Mouse (Mus musculus) forebrain, embryonic 13.5 days (tissue): Measurements from ENCODE around the gene Lpp. TPM values are rescaled to one million over a fixed set of nuclear protein-coding genes. Genes with fewer than 3 reads are reported as not detected.
A peak's percentile ranks its signal among the peaks of the same experiment; 100 is the strongest.

Experiments used
- ATAC-seq: fragments of 200-750 bp; cut with Nextera tagmentation; 2 replicates; pipeline ENCODE4 v1.8.0; 2017
- H3K27ac ChIP-seq: fragments of 300-500 bp; sonication (generic); 2 replicates; pipeline ENCODE4 v1.5.1; 2015; ENCODE audit warnings: inconsistent platforms, mild to moderate bottlenecking, moderate library complexity
- H3K27me3 ChIP-seq: fragments of 300-500 bp; sonication (generic); 2 replicates; pipeline ENCODE4 v1.6.1; 2015; ENCODE audit warnings: mild to moderate bottlenecking, inconsistent platforms
- H3K36me3 ChIP-seq: fragments of 300-500 bp; sonication (generic); 2 replicates; pipeline ENCODE4 v1.6.1; 2015; ENCODE audit warnings: mild to moderate bottlenecking, inconsistent platforms; ENCODE audit not compliant: poor library complexity, severe bottlenecking
- H3K4me1 ChIP-seq: fragments of 300-500 bp; sonication (generic); 2 replicates; pipeline ENCODE4 v1.6.1; 2015; ENCODE audit warnings: inconsistent platforms
- H3K4me2 ChIP-seq: fragments of 300-500 bp; sonication (generic); 2 replicates; pipeline ENCODE4 v1.6.1; 2015; ENCODE audit warnings: inconsistent platforms, mild to moderate bottlenecking, moderate library complexity
- H3K4me3 ChIP-seq: fragments of 300-500 bp; sonication (generic); 2 replicates; pipeline ENCODE4 v1.5.1; 2015; ENCODE audit warnings: mild to moderate bottlenecking, inconsistent platforms
- H3K9ac ChIP-seq: fragments of 300-500 bp; sonication (generic); 2 replicates; pipeline ENCODE4 v1.6.1; 2015; ENCODE audit warnings: mild to moderate bottlenecking, inconsistent platforms
- H3K9me3 ChIP-seq: fragments of 300-500 bp; sonication (generic); replicated peaks from 2 replicates; pipeline ENCODE4 v1.6.1; 2016; ENCODE audit warnings: inconsistent platforms
- WGBS: fragments of 180-500 bp; shearing (Covaris S2); methylation state at CpG from one replicate; pipeline ENCODE4 v1.1.7; 2015; 5-methylcytosine and 5-hydroxymethylcytosine counted together
- polyA plus RNA-seq: library from polyadenylated mRNA; unstranded; fragments of >200 nt; fragmentation: Nextera tagmentation; extraction: Ambion mirVana; gene quantifications from 2 replicates; pipeline ENCODE4 v1.2.1, GENCODE M21; 2015

The Lpp gene
- polyA plus RNA-seq, 1 experiment from 2014 or later = 9.4 TPM

DNA sequence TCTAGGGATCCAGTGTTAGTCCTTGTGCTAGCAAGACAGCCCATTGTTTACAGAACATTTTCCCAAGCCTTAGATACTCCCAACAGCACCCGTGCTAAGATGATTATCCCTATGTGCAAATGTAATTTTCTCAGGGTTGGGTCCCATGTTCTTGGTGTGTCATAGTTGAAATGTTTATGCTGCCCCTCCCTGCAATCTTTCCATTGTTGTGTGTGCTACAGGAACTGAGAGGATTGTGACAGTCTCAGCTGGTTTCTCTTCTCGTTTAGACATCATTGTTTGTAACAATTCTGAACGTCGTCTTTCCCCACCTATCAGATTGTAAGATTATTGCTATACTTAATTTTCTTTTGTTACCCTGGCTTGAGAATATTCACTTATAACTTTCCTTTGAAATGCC is 200.2 kb downstream of the Lpp start:
- ATAC-seq = no peak
- Histone ChIP-seq H3K9ac (no peak overlapping the region), H3K27ac (no peak overlapping the region), H3K4me3 (no peak overlapping the region), H3K4me2 (no peak overlapping the region), H3K36me3 (no peaks in the 10 kb centered on the region), H3K27me3 (no peaks in the 10 kb centered on the region), H3K4me1 (no peaks in the 10 kb centered on the region), H3K9me3 (no peaks in the 10 kb centered on the region)
- WGBS = 84% methylated on average over 4 of the region's 4 CpGs

DNA sequence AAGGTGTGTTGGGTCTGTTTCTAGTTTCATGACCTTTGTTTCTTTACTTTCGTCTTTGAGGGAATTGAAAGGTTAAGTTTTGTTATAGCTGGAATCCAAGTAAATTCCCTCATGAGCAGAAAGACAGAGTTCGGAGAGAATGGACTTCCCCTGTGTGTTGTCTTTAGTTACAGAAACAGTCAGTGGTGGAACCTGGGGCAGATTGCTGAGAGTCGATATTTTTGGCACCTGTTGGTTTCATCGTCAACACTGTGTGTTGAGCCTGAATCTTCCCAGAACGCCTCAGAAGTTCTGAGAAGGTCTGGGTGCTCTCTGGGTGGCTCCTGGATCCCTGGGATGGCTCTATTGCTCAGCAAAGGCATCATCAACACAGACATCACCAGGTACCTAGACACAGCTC is 201.2 kb downstream of the Lpp start:
- Histone ChIP-seq H3K9me3 (no peaks in the 10 kb centered on the region), H3K4me3 (no peak overlapping the region), H3K4me2 (no peak overlapping the region), H3K36me3 (no peaks in the 10 kb centered on the region), H3K27me3 (no peaks in the 10 kb centered on the region), H3K4me1 (no peaks in the 10 kb centered on the region), H3K27ac (no peak overlapping the region), H3K9ac (no peak overlapping the region)
- WGBS = 88% methylated on average over 5 of the region's 5 CpGs
- no peak for ATAC-seq

DNA sequence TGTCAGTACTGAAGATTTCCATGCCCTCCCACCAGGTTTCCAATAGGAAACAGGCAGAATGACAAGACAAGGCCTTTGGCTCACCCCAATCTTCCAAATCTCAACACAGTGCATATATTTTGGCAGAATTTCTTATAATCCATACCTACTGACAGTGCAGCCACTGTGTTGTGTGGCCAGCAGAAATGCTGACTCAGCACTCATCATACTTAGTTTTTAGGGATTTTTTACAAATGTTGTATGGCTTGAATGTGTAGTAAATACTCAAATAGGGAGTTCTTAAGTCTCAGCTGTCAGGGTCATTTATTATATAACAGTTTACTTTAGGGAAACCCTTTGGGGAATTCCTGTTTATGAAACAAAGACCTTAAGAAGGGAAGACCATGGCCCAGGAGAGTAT is 202.2 kb downstream of the Lpp start:
- no peaks in the 10 kb centered on the region for H3K36me3 ChIP-seq
- no peaks in the 10 kb centered on the region for H3K9me3 ChIP-seq
- no peaks in the 10 kb centered on the region; the same call in 1 of the 2 replicates for H3K4me1 ChIP-seq
- no peak overlapping the region for H3K27ac ChIP-seq
- no peaks in the 10 kb centered on the region for H3K27me3 ChIP-seq
- no peak overlapping the region for H3K9ac ChIP-seq
- no peak overlapping the region for H3K4me2 ChIP-seq
- ATAC-seq = no peak
- no peak overlapping the region for H3K4me3 ChIP-seq

DNA sequence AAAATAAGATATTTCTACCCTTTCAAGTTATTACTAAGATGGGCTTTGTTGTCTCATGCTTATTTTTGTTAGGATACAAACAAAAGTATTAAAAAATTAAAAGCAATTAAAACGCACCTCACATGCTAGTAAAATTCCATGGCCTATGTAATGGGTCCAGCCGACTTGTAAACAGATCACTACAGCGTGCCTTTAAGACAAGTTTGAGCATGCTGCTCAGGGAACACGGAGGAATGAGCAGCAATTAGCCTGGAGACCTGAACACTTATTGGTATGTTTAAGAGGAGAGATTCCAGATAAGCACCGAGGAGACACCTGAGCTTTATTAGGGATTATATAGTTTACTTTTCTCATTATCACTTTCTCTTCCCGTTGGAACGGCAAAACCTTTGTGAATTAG is 205.3 kb downstream of the Lpp start:
- 79% methylated on average over 7 of the region's 7 CpGs for WGBS
- Histone ChIP-seq H3K4me3 (no peak overlapping the region), H3K27ac (no peak overlapping the region), H3K9me3 (no peaks in the 10 kb centered on the region), H3K4me2 (no peak overlapping the region), H3K4me1 (no peaks in the 10 kb centered on the region; the same call in 1 of the 2 replicates), H3K9ac (no peak overlapping the region), H3K36me3 (no peaks in the 10 kb centered on the region), H3K27me3 (no peaks in the 10 kb centered on the region)
- ATAC-seq = no peak

DNA sequence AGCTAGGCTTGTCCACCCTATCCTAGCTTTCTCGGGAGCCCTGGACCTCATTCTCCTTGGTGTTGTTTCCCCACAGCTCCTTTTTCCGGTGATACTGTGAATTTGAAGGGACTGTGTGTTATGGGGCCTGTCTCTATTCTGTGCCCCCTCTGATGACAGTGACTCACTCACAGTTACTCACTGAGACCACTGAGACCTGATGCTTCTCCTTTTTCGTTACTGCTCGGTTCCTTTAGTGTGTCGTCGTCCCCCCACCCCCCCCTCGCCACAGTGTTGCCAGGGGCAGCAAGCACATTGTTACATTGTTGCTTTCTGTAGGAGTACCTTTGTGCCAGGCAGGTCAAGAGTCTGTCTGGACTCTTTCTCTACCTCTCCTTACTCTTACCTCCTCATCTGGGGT is 206.5 kb downstream of the Lpp start:
- Histone ChIP-seq H3K36me3 (no peaks in the 10 kb centered on the region), H3K4me2 (no peak overlapping the region), H3K27ac (no peak overlapping the region), H3K4me1 (no peaks in the 10 kb centered on the region; the same call in 1 of the 2 replicates), H3K4me3 (no peak overlapping the region), H3K9ac (no peak overlapping the region), H3K27me3 (no peaks in the 10 kb centered on the region), H3K9me3 (no peaks in the 10 kb centered on the region)
- WGBS = 79% methylated on average over 7 of the region's 7 CpGs
- no peak for ATAC-seq

DNA sequence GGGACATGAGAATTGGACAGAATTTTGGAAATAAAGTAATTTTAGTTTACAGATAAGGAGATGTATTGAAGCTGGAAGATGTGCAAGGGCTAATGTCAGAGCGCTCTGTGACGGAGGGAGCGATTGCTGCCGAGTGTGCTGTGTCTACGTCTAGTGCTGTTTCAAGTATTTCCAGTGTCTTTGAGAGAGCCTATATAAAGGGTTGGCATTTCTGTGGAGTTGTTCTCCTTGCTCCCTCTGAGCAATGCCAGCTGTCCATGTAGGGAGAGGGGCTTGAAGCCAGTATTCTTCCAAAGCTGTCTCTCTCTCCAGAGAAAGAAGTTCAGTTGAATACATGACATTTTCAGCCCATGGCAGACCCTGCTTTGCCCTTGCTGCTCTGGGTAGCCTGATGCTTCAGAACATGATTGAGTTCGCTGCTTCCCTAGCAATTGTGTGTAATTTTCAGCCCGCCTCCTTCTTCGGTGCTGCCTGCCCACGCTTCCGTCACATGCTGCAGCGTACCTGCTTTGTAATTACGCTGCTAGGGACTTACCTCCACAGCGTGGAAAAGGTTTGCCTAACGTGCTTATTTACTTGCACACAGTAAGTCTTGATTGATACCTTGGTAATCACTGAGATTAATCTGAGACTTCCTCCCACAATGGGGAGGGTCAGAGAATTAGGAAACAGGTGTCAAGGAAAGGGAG is 207.1 kb downstream of the Lpp start:
- Histone ChIP-seq H3K27me3 (no peaks in the 10 kb centered on the region), H3K27ac (no peak overlapping the region), H3K36me3 (no peaks in the 10 kb centered on the region), H3K4me1 (no peaks in the 10 kb centered on the region; the same call in 1 of the 2 replicates), H3K4me2 (no peak overlapping the region), H3K4me3 (no peak overlapping the region), H3K9ac (no peak overlapping the region), H3K9me3 (no peaks in the 10 kb centered on the region)
- WGBS = 80% methylated on average over 14 of the region's 14 CpGs
- ATAC-seq = 0 out of 2 replicates have a peak, but pooled peaks have one; percentile 27

DNA sequence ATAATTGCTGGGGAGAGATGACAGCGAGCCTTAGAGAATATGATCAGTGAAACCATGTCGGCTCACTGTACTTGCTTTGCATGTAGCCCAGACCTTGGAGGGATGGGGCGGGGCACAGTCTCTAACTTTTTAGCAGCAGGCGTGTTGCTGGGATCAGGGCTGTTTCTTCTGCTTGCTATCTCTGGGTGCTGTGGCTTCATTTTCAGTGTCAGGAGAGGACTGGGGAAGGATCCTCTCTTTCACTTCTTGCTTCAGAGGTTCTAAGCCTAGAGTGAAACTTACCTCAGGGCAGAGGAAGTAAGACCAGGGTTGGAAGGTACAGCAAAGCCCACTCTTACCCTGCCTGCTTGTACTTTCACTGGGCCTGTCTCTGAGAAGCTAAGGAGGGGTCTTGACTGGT is 210.0 kb downstream of the Lpp start:
- Histone ChIP-seq H3K9ac (no peak overlapping the region), H3K27ac (no peak overlapping the region), H3K27me3 (no peaks in the 10 kb centered on the region), H3K9me3 (no peaks in the 10 kb centered on the region), H3K4me3 (no peak overlapping the region), H3K4me1 (peaks cover 12% of the 10 kb centered on the region), H3K36me3 (no peaks in the 10 kb centered on the region), H3K4me2 (no peak overlapping the region)
- no peak for ATAC-seq
- 97% methylated on average over 4 of the region's 4 CpGs for WGBS

DNA sequence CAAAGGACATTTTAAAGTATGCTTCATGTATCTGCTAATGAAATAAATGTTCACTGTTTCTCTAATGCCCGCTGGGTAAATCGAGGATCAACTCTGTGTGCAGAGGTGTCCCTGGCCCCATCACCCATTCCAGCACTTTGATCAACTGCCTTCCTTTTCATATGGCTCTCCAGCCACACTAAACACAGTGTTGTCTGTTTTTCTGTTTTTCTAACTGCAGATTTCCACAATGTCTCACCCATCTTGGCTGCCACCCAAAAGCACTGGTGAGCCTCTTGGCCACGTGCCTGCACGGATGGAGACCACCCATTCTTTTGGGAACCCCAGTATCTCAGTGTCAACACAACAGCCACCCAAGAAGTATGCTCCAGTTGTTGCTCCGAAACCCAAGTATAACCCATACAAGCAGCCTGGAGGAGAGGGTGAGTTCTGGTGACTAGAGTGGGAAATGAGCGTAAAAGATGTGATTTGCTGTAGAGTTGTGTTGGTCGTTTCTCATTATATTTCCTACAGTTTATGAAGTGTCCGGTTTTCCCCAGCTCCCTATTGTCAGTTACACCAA is 214.7 kb downstream of the Lpp start:
- ATAC-seq = peak; percentile 48; the same call in 1 of the 2 replicates

DNA sequence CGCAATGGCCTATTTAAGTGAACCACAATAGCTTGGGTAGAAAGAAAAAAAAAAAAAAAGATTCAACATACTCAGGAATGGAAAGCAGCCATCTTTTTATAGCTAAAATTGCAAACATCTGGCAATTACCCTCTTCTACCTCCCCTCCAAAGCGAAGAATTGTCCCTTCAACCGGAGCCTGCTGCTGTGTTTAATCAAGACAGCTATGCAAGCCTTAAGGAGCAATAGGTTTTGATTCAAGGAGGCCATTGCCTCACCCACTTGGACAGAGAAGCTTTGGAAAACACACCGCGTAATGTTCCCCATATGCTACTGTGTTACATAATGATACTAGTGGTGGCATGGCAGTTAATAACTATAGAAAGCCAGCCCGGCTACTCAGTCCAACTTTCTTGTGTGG is 226.2 kb downstream of the Lpp start:
- Histone ChIP-seq H3K4me3 (no peak overlapping the region), H3K27ac (no peak overlapping the region), H3K4me1 (peaks cover 5% of the 10 kb centered on the region), H3K4me2 (no peak overlapping the region), H3K36me3 (no peaks in the 10 kb centered on the region), H3K9ac (no peak overlapping the region), H3K27me3 (no peaks in the 10 kb centered on the region), H3K9me3 (no peaks in the 10 kb centered on the region)
- WGBS = 95% methylated on average over 6 of the region's 6 CpGs
- ATAC-seq = no peak

More for the DNA sequence above, 214.7 kb downstream of the Lpp start:
- no peaks in the 10 kb centered on the region for H3K9me3 ChIP-seq
- H3K36me3 ChIP-seq = no peaks in the 10 kb centered on the region
- H3K4me2 ChIP-seq = no peak overlapping the region
- no peak overlapping the region for H3K27ac ChIP-seq
- H3K27me3 ChIP-seq = no peaks in the 10 kb centered on the region
- H3K9ac ChIP-seq = no peak overlapping the region
- 77% methylated on average over 8 of the region's 8 CpGs for WGBS
- H3K4me3 ChIP-seq = no peak overlapping the region
- H3K4me1 ChIP-seq = peaks cover 12% of the 10 kb centered on the region

DNA sequence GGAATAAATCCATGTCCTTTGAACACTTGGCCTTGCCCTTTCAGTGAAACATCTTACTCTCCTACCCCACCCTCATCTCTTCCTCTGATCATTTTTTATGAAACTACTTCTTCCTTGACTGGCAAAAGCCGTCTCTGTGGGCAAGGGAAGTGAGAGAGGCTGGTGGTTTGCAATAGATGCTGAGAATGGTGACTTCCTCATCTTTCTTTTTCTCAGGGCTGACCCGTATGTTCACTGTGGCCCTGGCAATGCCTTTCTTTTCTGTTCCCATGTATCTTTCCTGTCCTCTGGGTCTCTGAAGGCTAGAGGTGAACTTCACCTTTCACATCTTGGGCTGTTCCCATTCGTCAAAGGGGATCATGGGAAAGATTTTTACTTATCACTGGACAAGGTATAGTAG is 226.7 kb downstream of the Lpp start:
- no peaks in the 10 kb centered on the region for H3K27me3 ChIP-seq
- no peak overlapping the region for H3K27ac ChIP-seq
- 91% methylated on average over 3 of the region's 3 CpGs for WGBS
- H3K4me2 ChIP-seq = no peak overlapping the region
- no peak overlapping the region for H3K4me3 ChIP-seq
- no peaks in the 10 kb centered on the region for H3K9me3 ChIP-seq
- H3K4me1 ChIP-seq = peaks cover 10% of the 10 kb centered on the region
- H3K9ac ChIP-seq = no peak overlapping the region
- no peaks in the 10 kb centered on the region for H3K36me3 ChIP-seq
- ATAC-seq = no peak

DNA sequence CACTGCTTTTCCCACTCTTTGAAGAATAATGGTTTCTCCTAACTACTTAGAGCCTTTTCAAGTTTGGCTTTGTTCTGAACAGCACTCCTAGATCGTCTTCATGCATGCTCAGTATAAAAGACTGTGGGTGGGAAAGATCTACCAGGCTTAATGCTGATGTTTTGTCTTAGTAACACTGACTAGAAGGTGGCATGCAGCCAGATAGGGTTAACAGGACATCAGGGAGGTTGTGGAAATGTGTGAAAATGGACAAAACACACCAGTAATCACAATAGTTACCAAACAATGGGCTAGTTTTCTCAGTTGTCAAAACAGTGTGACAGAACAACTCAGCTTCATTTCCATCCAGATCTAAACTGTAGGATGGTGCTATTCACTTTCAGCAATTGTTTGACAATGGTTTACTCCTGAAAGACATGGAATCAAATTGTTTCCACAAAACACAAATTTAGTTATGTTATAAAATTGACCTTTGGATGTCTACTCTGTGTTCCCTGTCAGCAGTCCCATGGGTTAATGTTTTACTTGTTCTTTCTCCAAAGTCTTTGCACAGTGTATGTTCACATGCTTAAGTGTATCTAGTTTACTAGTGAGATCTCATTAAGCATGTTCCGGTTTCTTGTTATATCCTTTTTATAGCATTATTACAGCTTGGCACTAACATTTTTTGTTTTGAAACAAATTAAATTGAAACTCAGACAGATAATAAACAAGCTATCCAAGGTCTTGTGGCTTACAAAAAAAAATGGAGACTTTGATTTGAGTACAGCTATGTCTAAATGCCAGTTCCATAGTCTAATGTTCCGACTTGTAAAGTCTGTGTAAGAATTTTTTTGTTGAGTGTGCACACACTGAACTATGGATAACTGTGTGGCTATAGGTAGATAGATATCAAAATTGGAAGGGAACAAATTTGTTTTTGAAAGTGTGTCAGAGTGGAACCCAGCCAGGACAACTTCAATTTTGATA is 229.2 kb downstream of the Lpp start:
- no peak for ATAC-seq
- H3K4me3 ChIP-seq = no peak overlapping the region
- 58% methylated on average over 3 of the region's 3 CpGs for WGBS
- H3K36me3 ChIP-seq = no peaks in the 10 kb centered on the region
- peaks cover 12% of the 10 kb centered on the region for H3K4me1 ChIP-seq
- no peak overlapping the region for H3K4me2 ChIP-seq
- H3K9ac ChIP-seq = no peak overlapping the region
- no peaks in the 10 kb centered on the region for H3K9me3 ChIP-seq
- no peaks in the 10 kb centered on the region for H3K27me3 ChIP-seq
- H3K27ac ChIP-seq = no peak overlapping the region

DNA sequence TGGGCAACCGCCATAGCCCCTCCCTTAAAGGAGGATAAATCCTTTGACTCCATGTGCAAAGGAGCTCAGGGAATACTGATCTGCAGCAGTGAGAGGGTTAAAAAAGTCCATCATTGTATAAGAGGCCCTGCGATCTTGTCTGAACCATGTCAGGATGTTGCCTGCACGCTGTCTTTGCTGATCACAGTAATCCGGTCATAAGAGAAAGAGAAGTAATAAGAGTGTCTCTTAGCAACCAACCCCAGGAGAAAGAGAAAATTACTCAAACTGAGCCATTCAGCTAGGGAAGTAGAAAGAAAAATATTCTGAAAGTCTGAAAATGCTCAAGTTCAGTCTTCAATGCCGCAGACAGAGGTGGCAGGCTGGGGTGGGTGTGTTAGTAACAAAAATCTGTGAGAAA is 231.0 kb downstream of the Lpp start:
- no peak overlapping the region for H3K9ac ChIP-seq
- H3K27ac ChIP-seq = no peak overlapping the region
- peak; percentile 73 for ATAC-seq
- no peak overlapping the region for H3K4me2 ChIP-seq
- WGBS = 26% methylated on average over 5 of the region's 5 CpGs
- H3K9me3 ChIP-seq = no peaks in the 10 kb centered on the region
- no peaks in the 10 kb centered on the region for H3K27me3 ChIP-seq
- peaks cover 12% of the 10 kb centered on the region for H3K4me1 ChIP-seq
- no peak overlapping the region for H3K4me3 ChIP-seq
- H3K36me3 ChIP-seq = no peaks in the 10 kb centered on the region
